Mouse (Mus musculus) CD4-positive, CD25-positive, alpha-beta regulatory T cell, adult 4 months (primary cell): ENCODE data around the gene Fkbp11. TPM values are rescaled to one million over a fixed set of nuclear protein-coding genes. Genes with fewer than 3 reads are reported as not detected.

ENCODE experiments used
- ATAC-seq: one replicate; pipeline ENCODE4 v1.8.0; 2017
- polyA plus RNA-seq, 2 experiments: library from polyadenylated mRNA; unstranded; fragments of 100-300 nt; shearing (Covaris generic); gene quantifications; one replicate each; pipeline ENCODE4 v1.2.1; 2017

Gene Fkbp11
- polyA plus RNA-seq, 2 experiments from 2014 or later, result 0.75 to 1.0 TPM

- no peak for ATAC-seq
These were observed 36.4 kb downstream of the Fkbp11 start for GRCm38 (mm10) chr15:98691486-98692147.

GRCm38 (mm10) chr15:98689682-98690081 lies 38.3 kb downstream of the Fkbp11 start:
- ATAC-seq, result no peak

- ATAC-seq, result no peak
These were observed 42.1 kb downstream of the Fkbp11 start for GRCm38 (mm10) chr15:98685926-98686325.

- ATAC-seq, result no peak
These were observed 44.3 kb downstream of the Fkbp11 start for GRCm38 (mm10) chr15:98683746-98684145.

- no peak for ATAC-seq
These were observed 44.8 kb downstream of the Fkbp11 start for GRCm38 (mm10) chr15:98683177-98683576.

- ATAC-seq, result no peak
These were observed 46.4 kb downstream of the Fkbp11 start for GRCm38 (mm10) chr15:98681633-98682032.

GRCm38 (mm10) chr15:98680660-98681059 lies 47.3 kb downstream of the Fkbp11 start:
- no peak for ATAC-seq

GRCm38 (mm10) chr15:98677977-98678376 lies 50.0 kb downstream of the Fkbp11 start:
- ATAC-seq, result no peak

GRCm38 (mm10) chr15:98676940-98677728 lies 50.9 kb downstream of the Fkbp11 start, which contains the start of gene Rnd1:
Gene Rnd1, minus strand, starts transcription at chr15:98677461.
- peak; percentile 99 for ATAC-seq

- peak; percentile 32 for ATAC-seq
These were observed 51.5 kb downstream of the Fkbp11 start for GRCm38 (mm10) chr15:98676471-98676870.

- ATAC-seq, result no peak
These were observed 52.3 kb downstream of the Fkbp11 start for GRCm38 (mm10) chr15:98675634-98676250.

- ATAC-seq, result no peak
These were observed 52.9 kb downstream of the Fkbp11 start for GRCm38 (mm10) chr15:98674994-98675545.

Other genes with a start within 250 kb of the Fkbp11 start
- gene Lalba, start 245.5 kb downstream of the Fkbp11 start, polyA plus RNA-seq, result under 1 TPM in 1 of 2 experiments, not detected in 1; 0.56 TPM
- gene Olfr279, start 235.8 kb downstream of the Fkbp11 start, polyA plus RNA-seq, result not detected
- 10 to 100 TPM; 27.2 to 36.2 TPM for gene Kansl2, start 193.9 kb downstream of the Fkbp11 start, polyA plus RNA-seq
- 100 to 1,000 TPM; 103 to 104 TPM for gene Ccnt1, start 157.3 kb downstream of the Fkbp11 start, polyA plus RNA-seq
- gene 4930415O20Rik, start 157.2 kb downstream of the Fkbp11 start, polyA plus RNA-seq, result not detected
- 1 to 10 TPM; 1.1 to 1.5 TPM for gene Adcy6, start 118.1 kb downstream of the Fkbp11 start, polyA plus RNA-seq
- not detected for gene Cacnb3, start 97.4 kb downstream of the Fkbp11 start, polyA plus RNA-seq
- gene Ddx23, start 65.3 kb downstream of the Fkbp11 start, polyA plus RNA-seq, result 10 to 100 TPM; 29.4 to 29.8 TPM
- gene Rnd1, start 50.7 kb downstream of the Fkbp11 start, polyA plus RNA-seq, result 1 to 10 TPM in 1 of 2 experiments, under 1 TPM in 1; 0.35 to 1.9 TPM
- gene Ccdc65, start 20.0 kb downstream of the Fkbp11 start, polyA plus RNA-seq, result not detected
- gene Arf3, start 35.0 kb upstream of the Fkbp11 start, polyA plus RNA-seq, result 10 to 100 TPM; 33.0 to 35.3 TPM
- gene Wnt10b, start 50.0 kb upstream of the Fkbp11 start, polyA plus RNA-seq, result not detected
- gene Wnt1, start 61.7 kb upstream of the Fkbp11 start, polyA plus RNA-seq, result not detected
- gene Ddn, start 81.3 kb upstream of the Fkbp11 start, polyA plus RNA-seq, result not detected
- gene Prkag1, start 103.3 kb upstream of the Fkbp11 start, polyA plus RNA-seq, result 100 to 1,000 TPM; 126 to 187 TPM
- 10 to 100 TPM; 30.9 to 38.6 TPM for gene Kmt2d, start 143.0 kb upstream of the Fkbp11 start, polyA plus RNA-seq
- 10 to 100 TPM; 11.3 to 14.2 TPM for gene Rhebl1, start 166.3 kb upstream of the Fkbp11 start, polyA plus RNA-seq
- gene Dhh, start 170.3 kb upstream of the Fkbp11 start, polyA plus RNA-seq, result not detected
- 10 to 100 TPM; 23.3 to 61.6 TPM for gene Lmbr1l, start 190.0 kb upstream of the Fkbp11 start, polyA plus RNA-seq
- gene Tuba1b, start 206.4 kb upstream of the Fkbp11 start, polyA plus RNA-seq, result 100 to 1,000 TPM; 419 to 534 TPM
- gene Gm49450, start 225.4 kb upstream of the Fkbp11 start, polyA plus RNA-seq, result not detected
- gene Tuba1a, start 225.5 kb upstream of the Fkbp11 start, polyA plus RNA-seq, result 100 to 1,000 TPM; 212 to 259 TPM